Mouse (Mus musculus) left cerebral cortex, postnatal 36 days (tissue): ENCODE measurements around the gene Pprc1. TPM values are rescaled to one million over a fixed set of nuclear protein-coding genes. Genes with fewer than 3 reads are reported as not detected.

Experiments used
- DNase-seq, 2 experiments: peaks; one replicate each; pipeline ENCODE4 v3.0.0; 2021 to 2022; ENCODE audit warnings: low spot score in 2 of 2, mixed read lengths in 1 of 2
- intact Hi-C: fragments of 180-260 bp; cut with DNase I; formaldehyde crosslinking; loops from one replicate; pipeline ENCODE4 v1.15.1; 2025
- total RNA-seq, 2 experiments: library from RNA; stranded (reverse); gene quantifications; 2 replicates each; pipeline ENCODE4 v1.2.3; 2021

The Pprc1 gene
- total RNA-seq, 2 experiments from 2014 or later: 20.5 to 25.5 TPM

DNA sequence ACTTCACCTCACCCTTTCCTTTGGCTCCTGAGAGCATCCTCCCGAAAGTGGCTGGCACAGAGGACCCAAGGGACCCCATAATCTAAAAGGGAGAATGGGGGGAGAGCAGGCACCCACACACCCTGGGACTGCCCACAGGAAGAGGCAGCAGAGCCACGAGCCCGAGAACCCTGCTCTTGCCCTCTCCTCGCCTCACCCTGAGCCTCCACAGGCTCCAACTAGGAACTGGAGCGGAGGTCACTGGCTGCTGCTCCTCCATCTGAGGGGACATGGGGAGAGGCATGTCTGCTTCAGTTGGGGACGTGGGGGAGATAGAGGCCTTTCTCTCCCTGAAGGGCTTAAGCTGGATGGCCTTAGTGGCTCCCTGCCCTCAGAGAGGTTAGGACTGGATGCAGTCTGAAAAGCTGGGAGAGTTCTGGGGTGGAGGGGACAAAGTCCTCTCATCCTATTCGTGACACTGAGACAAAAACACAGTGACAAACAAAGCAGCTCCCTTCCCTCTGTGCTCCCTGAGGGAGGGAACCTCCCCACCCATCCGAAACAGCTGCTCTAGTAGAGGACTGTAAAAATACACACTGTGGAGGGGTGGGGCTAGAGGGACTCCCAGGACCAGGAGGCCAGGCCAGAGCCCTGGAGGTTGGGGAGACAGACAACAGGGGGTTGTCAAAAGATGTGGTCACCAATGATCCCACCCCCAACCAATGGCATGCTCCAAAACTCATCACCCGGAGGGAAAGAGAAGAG is 12.8 kb upstream of the Pprc1 start:
- DNase-seq: no peak
- intact Hi-C loops: no loop called here

DNA sequence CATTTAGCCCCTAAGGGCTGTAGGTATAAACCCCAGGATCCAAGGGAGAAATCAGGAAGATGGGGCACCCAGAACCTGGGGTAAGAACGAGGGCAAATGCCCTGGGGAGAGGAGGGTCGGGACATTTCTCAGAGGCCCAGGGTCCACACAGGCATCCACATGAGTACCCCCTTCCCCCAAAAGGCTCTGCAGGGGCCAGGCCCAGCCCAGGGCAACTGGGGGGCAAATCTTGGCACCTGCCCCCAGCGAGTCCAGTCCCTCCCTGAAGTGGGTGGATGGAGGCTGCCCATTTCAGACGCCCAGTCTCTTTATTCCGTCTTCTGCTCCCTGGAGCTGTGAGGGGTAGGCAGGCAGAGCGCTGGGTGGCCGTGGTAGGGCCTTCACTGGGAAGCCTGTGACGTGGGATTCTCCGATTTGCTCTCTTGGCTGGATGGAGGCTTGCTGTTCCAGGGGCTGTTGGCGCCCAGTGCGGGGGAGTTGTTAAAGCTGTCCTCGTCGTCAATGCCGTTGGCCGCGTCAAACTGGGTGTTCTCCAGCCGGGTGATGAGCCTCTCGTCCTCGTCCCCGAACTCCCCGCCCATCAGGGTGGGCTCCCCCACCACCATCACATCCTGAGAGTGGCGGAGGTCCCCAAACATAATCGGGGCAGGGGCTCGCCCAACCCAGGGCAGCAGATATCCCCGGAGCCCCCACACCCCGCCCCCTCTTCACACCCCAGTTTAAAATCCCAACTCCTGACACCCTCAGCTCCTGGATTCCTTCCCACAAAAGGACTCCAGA is 11.8 kb upstream of the Pprc1 start:
- DNase-seq: peak; percentile 52 to 65
- intact Hi-C loops: no loop called here

- intact Hi-C loops: no loop called here
- DNase-seq: no peak
These were observed 10.8 kb upstream of the Pprc1 start for GRCm38 (mm10) chr19:46033911-46034310.

DNA sequence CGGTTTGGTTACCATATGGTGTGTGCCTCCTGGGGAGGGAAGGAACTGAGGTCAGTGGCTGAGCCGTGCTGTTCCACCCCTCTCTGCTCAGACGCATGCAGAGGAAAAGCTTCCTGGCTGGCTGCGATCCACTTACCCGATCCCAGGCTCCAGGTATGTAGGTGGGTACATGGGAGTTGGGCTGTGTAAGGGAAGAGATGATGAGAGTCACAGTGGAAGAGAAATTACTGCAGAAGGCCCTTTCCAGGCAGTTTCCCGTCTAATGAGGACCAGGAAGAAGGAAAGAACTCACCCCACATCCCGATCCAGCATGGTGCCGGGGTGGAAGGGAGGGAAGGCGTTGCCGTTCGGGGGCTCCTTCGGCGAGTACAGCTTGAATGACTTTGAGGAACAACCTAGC is 8.7 kb upstream of the Pprc1 start:
- intact Hi-C loops: no loop called here
- no peak for DNase-seq

DNA sequence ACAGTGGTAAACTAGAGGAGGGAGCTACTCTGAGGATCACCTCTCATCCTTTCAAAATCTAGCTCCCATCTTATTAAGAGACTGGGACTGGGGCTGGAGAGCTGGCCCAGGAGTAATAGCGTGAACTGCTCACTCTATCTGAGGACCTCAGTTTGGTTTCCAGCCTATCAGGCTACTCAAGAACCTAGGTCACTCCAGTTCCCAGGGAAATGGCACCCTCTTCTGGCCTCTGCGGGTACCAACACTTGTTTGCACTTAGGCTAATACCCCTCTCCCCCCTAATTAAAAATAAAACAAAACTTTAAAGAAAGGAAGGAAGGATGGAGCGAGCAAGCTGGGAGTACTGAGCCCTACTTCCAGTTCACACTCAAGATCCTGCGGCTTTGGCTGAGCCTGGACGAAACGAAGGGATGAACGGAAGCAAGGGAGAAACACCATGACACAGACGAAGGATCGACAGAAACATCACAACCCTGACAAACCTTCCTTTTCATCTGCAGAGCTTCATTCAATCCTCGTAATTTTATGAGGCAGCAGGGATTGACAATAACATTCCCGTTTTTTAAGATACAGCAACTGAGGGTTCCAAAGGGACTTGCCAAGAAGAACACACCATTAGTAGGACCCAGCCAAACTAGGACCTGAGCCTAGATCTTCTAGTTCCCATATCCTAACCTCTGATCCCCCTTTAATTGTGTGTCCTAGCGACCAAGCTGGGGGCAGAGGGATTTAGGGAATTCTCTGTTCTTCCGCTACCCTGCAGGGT is 8.0 kb upstream of the Pprc1 start:
- intact Hi-C loops: no loop called here
- no peak for DNase-seq

GRCm38 (mm10) chr19:46037243-46037924 is 7.3 kb upstream of the Pprc1 start:
- intact Hi-C loops: no loop called here
- DNase-seq: no peak

DNA sequence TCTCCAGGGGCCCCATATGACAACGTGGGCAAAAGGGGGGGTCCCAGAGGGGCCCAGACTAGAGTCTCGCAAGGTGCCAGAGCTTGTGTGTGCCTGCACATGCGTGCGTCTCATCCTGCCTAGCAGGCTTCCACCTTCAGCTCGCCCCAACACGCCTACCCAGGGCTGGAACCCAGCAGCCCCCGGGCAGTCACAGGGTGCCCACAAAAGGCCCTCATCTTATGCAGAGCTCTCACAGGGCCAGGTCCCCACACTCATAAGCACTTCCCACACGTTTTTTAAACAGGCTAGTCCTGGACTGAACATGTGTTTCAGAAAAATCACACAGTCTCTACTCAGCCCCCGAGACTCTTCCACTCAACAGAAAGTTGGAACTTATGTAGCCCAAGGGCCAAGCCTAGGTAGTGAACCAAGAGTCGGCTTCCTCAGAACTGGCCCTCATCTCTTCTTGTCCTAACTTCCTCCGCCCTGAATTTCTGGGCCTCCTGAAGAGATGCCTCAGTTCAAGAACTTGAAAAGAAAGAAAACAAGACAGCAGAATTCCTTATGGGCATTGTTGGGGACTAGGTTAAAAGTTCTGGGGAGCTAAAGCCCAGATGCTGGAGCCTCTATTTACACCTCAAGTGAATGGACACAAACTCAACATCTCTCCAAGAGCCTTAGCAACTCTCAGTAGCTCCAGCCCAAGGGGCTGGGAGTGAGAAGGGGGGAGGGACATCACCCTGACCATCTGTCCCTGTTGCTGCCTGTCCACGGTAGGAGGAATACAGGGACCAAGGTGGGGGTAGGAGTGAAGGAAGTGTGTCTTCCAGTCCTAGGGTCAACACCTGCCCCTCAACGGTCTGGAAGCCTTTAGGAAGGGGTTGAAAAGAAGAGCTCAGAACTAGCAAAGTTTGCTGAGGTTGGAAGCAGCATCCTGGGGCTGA is 6.5 kb upstream of the Pprc1 start:
- no peak for DNase-seq
- intact Hi-C loops: no loop called here

- intact Hi-C loops: no loop called here
- no peak for DNase-seq
These were observed 5.8 kb upstream of the Pprc1 start for GRCm38 (mm10) chr19:46038851-46039260.

DNA sequence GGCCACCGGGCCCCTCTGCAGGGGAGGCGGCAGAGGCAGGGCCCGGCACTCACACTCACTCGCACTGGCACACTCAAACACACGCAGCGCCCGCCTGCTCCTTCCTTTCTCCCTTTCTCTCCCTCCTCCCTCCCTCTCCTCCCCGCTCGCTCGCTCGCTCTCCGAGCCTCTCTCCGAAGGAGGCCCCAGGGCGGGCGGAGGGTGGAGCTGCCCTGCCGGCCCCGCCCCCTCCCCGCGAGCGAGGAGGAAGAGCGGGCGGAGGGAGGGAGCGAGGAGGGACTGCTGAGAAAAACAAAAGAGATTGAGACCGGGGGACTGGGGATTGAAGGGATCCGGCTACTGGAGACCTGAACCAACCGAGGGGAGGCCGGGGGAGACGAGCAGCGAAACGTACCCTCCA is 5.2 kb upstream of the Pprc1 start:
- DNase-seq: peak; percentile 78 to 89
- intact Hi-C loops: no loop called here

DNA sequence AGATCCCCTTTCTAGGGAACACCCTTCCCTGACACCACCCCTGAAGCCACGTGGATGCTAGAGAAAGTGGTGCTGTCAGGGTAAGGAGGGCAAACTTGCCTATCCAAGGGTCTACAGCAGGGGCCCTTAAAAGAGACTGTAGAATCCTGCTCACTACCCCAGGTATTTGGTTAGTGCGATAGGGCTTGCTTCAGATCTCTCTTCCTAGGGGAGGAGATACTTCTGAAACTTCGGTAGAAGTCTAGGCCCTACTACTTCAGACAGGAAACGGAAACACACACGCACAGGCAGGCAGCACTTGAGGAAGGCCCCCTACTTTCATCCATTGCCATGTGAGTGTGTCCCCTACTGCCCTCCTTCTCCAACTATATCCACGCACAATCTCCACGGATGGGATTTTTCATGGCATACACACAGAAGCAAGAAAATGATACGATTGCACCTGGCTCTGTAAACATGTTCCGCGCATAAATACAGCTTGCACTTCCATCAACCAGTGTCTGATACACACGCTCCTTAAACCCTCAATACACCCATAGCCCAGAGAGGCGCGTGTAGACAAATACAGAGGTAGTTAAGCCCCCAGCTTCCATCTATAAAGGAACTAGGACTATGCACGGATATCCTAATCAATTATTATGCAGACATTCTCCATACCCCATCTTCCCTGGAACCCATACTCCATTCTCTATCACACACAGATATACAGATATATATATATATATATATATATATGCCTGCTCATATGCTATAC is 4.4 kb upstream of the Pprc1 start:
- no peak for DNase-seq
- intact Hi-C loops: loop anchor here (5.0 kb wide), 1 partner anchor 43 kb away; the partner anchor contains the start of gene Armh3

DNA sequence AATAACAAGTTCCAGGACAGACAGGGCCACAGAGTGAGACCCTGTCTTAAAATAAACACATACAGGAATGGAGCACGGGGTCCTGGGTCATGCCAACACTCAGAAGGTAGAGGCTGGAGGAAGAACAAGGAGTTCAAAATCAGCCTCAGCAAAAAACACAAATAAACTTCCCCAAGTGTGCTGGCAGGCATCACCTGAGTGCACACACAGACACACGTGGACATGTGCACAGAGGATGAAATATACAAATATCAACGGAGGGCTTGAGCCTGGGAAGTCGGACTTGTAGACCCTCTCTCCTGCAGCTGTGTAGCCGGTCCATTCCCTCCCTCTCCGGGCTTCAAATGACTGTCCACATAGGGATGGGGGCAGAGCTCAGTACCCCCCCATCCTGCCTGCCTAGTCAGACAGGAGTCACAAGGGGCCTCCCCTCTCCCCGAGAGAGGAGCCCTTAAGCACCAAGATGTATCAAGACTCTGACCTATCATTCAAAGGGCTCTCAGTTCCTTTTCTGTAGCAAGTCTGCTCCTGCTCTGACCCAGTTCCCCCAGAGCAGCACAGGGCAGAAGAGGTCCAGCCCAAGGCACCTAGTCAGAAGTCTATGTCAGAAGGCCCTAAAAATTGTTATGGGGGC is 3.3 kb upstream of the Pprc1 start:
- DNase-seq: no peak
- intact Hi-C loops: loop anchor here (5.0 kb wide), 1 partner anchor 44 kb away; the partner anchor contains the start of gene Armh3

- DNase-seq: peak; percentile 68 to 75
- intact Hi-C loops: loop anchor here (5.0 kb wide), 1 partner anchor 45 kb away; the partner anchor contains the start of gene Armh3
These were observed 2.7 kb upstream of the Pprc1 start for GRCm38 (mm10) chr19:46041933-46042475.

GRCm38 (mm10) chr19:46042476-46043011 is 2.1 kb upstream of the Pprc1 start:
- intact Hi-C loops: loop anchor here (5.0 kb wide), 1 partner anchor 45 kb away; the partner anchor contains the start of gene Armh3
- peak in 1 of 2 experiments; percentile 62 for DNase-seq

- DNase-seq: no peak
- intact Hi-C loops: loop anchor here (5.0 kb wide), 1 partner anchor 46 kb away; the partner anchor contains the start of gene Armh3
These were observed 1.3 kb upstream of the Pprc1 start for GRCm38 (mm10) chr19:46043380-46043779.

DNA sequence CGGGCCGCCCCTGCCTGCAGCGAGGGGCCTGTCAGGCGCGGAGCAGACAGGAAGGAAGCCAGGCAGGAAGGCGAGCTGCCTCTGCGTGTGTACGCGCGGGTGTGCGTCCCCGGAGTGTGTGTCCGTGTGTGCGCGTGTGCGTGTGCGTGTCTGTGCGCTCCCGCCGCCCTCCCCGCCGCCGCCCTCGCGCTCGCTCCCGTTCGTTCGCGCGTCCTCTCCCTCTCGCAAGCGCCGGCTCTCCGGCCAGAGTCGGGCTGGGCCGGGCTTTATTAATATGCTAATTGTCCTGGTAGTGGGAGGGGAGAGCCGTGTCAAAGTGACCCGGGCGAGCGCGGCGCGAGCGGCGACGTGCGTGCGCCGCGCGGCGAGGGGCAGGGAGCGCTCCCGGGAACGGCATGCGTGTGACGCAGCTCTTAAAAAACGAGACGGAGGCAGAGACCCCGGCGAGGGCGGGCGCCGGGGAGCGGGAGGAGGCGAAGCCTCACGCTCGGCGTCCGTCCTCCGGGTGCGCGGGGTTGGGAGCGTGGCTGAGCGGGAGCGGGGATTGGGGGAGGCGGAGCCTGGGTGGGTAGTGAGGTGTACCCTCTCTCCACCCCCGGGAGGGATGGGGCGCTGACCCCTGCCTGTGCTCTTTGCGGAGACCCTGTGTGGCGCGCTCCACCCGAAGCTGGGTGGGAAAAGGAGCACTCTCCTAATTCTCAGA is 458 bp downstream of the Pprc1 start, which contains the start of gene Ldb1:
Ldb1 (minus strand) TSS at position 222 of the 703 bp plus-strand sequence.
- intact Hi-C loops: loop anchor here (5.0 kb wide), 1 partner anchor 48 kb away; the partner anchor contains the start of gene Armh3

More for the DNA sequence above, 458 bp downstream of the Pprc1 start, which contains the start of gene Ldb1:
- DNase-seq: peak; percentile 87 to 91
